Mouse (Mus musculus) midbrain, embryonic 16.5 days (tissue): Measurements from ENCODE around the gene Celf5. TPM values are rescaled to one million over a fixed set of nuclear protein-coding genes. Genes with fewer than 3 reads are reported as not detected.
A peak's percentile ranks its signal among the peaks of the same experiment; 100 is the strongest.

Experiments
- ATAC-seq: fragments of 200-750 bp; cut with Nextera tagmentation; 2 replicates; pipeline ENCODE4 v1.8.0; 2017; ENCODE audit warnings: moderate TSS enrichment
- H3K27ac ChIP-seq: fragments of 300-500 bp; sonication (generic); 2 replicates; pipeline ENCODE4 v1.5.1; 2014; ENCODE audit warnings: mild to moderate bottlenecking, low read length, mixed read lengths
- H3K27me3 ChIP-seq: fragments of 300-500 bp; sonication (generic); 2 replicates; pipeline ENCODE4 v1.6.1; 2014; ENCODE audit warnings: low read depth, low read length, mixed read lengths; ENCODE audit not compliant: control insufficient read depth, insufficient read depth
- H3K36me3 ChIP-seq: fragments of 300-500 bp; sonication (generic); 2 replicates; pipeline ENCODE4 v1.6.1; 2014; ENCODE audit warnings: mild to moderate bottlenecking, low read length, moderate library complexity, mixed read lengths; ENCODE audit not compliant: control insufficient read depth, insufficient read depth
- H3K4me1 ChIP-seq: fragments of 300-500 bp; sonication (generic); 2 replicates; pipeline ENCODE4 v1.6.1; 2014; ENCODE audit warnings: mild to moderate bottlenecking, low read length, mixed read lengths; ENCODE audit not compliant: control insufficient read depth, insufficient read depth
- H3K4me2 ChIP-seq: fragments of 300-500 bp; sonication (generic); 2 replicates; pipeline ENCODE4 v1.6.1; 2014; ENCODE audit warnings: mild to moderate bottlenecking, low read length, mixed read lengths
- H3K4me3 ChIP-seq: fragments of 300-500 bp; sonication (generic); 2 replicates; pipeline ENCODE4 v1.5.1; 2014; ENCODE audit warnings: low read depth, mild to moderate bottlenecking, low read length, moderate library complexity, mixed read lengths
- H3K9ac ChIP-seq: fragments of 300-500 bp; sonication (generic); 2 replicates; pipeline ENCODE4 v1.6.1; 2014; ENCODE audit warnings: low read depth, low read length, mixed read lengths
- H3K9me3 ChIP-seq: fragments of 300-500 bp; sonication (generic); replicated peaks from 2 replicates; pipeline ENCODE4 v1.6.1; 2014; ENCODE audit warnings: mild to moderate bottlenecking, low read length, mixed read lengths; ENCODE audit not compliant: control insufficient read depth, poor library complexity, severe bottlenecking
- WGBS: fragments of 180-500 bp; shearing (Covaris S2); extraction: QIAGEN DNeasy Blood & Tissue Kit; methylation state at CpG from one replicate; pipeline ENCODE4 v1.1.7; 2014; 5-methylcytosine and 5-hydroxymethylcytosine counted together
- polyA plus RNA-seq: library from polyadenylated mRNA; unstranded; fragments of >200 nt; fragmentation: Nextera tagmentation; extraction: Ambion mirVana; gene quantifications from 2 replicates; pipeline ENCODE4 v1.2.1, GENCODE M21; 2015

Gene Celf5
- polyA plus RNA-seq, 1 experiment from 2014 or later = 88.3 TPM

DNA sequence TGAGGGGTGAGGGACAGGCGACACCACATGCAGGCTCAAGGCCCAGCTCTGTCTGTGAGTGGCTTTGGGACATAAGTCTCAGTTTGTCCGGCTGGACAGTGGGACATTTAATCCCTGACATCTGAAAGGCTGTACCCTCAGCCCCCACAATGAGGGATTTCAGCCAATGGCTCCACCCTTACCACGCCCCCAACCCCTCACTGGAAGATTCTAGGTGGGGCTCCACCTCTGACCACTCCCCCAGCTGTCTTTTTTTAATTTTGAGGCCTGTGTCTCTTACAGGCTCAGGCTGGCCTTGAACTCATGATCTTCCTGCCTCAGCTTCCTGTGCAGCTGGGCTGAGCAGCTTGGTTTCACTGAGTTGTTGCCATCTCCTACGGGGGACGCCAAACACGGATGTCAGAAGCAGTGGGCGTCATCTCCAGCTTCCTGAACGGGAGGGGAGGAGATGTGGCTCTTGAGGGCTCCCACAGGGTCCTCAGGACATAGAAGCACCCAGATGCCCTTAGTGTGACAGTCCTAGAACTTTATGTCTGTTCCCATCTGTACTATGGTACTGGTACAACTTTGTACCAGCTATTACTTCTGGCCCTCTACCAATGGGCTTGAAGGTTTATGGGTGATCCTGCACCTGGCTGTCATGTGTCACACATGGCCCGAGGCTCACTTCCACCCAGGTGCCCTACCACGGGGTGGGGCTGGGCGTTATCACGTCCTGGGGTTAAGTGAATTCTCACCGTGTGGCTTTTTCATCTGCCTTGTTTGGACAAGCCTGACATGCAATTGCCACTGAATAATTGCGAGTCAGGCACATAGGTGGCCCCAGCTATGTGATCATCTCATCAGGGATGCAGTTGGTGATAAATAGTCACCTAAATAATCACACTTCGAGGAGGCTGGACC lies 47.9 kb downstream of the Celf5 start:
- Histone ChIP-seq H3K4me3 (no peak overlapping the region), H3K4me2 (no peak overlapping the region), H3K27ac (peak overlapping the region; percentile 66; the same call in 1 of the 2 replicates), H3K27me3 (no peaks in the 10 kb centered on the region; the same call in 1 of the 2 replicates), H3K9me3 (no peaks in the 10 kb centered on the region), H3K36me3 (no peaks in the 10 kb centered on the region), H3K9ac (0 out of 2 replicates have a peak overlapping the region, but pooled peaks have one; percentile 6), H3K4me1 (peaks cover 18% of the 10 kb centered on the region)
- no peak for ATAC-seq
- WGBS = 66% methylated on average over 15 of the region's 15 CpGs

DNA sequence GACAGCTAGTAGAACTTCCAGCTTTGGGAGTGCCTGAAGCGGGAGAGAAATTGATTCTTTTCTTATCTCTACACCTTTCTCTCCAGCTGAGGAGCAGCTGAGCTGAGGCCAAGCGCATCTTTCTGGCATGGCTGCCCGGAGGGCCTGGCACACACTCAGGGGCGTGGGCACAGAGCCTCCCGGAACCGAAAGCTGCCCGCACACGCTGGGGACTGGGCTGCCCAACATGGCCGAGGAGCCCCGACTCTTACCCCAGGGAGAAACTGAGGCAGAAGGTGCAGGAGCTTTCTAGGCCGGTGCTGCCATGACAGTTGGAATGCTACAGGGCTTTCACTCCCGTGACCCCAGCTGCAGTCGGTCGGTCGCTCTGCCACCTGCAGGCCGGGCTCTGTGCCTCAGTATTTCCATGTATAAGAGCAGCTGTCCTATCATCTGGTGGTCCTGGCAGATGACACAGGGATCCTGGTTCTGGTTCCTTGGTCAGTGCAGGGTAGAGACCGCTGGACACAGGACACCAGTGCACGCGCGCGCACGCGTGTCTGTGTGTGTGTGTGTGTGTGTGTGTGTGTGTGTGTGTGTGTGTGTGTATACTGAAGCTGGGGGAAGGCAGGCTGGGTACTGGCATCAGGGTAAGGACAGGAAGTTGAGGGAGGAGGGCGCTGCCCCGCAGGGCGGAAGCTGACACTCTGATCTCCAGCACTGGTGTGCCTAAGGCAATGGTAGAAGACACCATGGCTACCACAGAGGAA lies 48.8 kb downstream of the Celf5 start:
- Histone ChIP-seq H3K4me3 (no peak overlapping the region), H3K27ac (no peak overlapping the region), H3K4me1 (peaks cover 22% of the 10 kb centered on the region), H3K4me2 (no peak overlapping the region; the same call in 1 of the 2 replicates), H3K27me3 (no peaks in the 10 kb centered on the region; the same call in 1 of the 2 replicates), H3K36me3 (no peaks in the 10 kb centered on the region), H3K9me3 (no peaks in the 10 kb centered on the region), H3K9ac (peak overlapping the region; percentile 54; the same call in 1 of the 2 replicates)
- no peak for ATAC-seq
- WGBS = 72% methylated on average over 26 of the region's 26 CpGs

DNA sequence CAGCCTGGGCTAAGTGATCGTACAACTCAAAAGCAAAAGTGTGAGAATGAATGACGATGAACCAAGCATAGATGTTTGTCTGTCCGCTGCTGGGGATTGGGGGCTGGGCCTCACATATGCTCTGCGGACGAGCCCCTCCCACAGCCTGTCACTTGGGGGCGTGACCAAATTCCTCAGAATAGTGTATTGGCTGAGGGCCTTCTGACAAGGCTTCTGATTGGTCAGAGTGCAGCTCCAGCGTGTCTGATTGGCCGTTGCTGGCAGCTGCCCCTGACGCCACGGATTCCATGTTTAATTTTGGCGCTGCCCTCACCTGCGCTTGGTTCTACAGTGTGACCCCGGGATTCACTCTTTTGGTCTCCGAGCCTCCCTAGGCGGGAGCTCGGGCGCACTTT lies 49.6 kb downstream of the Celf5 start:
- Histone ChIP-seq H3K4me3 (peak overlapping the region; percentile 30), H3K4me2 (peak overlapping the region; percentile 61), H3K27ac (peak overlapping the region; percentile 50; the same call in 1 of the 2 replicates), H3K36me3 (no peaks in the 10 kb centered on the region), H3K4me1 (peaks cover 22% of the 10 kb centered on the region), H3K9ac (peak overlapping the region; percentile 54), H3K27me3 (peaks cover 3% of the 10 kb centered on the region), H3K9me3 (no peaks in the 10 kb centered on the region)
- WGBS = 5% methylated on average over 17 of the region's 17 CpGs
- ATAC-seq = peak; percentile 89

DNA sequence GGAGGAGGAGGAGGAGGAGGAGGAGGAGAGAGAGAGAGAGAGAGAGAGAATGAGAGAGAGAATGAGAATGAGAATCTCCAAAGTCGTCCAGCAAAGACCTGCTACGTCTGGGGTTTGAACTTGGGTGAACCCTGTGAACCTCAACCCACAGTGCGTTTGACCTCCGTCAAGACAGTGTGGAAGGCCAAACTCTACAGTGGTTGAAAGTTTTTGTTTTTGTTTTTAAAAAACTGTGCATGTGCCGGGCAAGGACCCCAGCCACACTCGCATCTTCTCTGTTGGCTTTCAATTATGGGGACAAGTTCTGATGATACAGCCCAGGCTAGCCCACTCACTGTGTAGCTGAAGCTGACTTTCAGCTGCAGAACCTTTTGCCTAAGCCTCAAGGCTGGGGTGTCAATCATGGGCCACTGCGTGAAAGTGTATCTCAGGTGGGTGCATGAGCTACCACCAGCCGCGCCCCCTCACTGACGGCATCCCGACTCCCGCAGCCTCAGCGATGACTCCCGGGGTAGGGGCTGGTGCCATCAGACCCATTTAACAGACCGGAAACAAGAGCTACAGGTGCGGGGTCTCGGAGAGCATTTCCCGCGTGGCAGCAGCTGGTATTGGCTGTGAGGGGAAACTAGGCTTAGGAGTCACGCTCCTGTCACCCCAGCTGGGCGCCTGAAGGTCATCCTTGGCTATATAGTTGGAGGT lies 50.2 kb downstream of the Celf5 start:
- peak overlapping the region; percentile 23 for H3K4me3 ChIP-seq
- H3K4me1 ChIP-seq = peaks cover 23% of the 10 kb centered on the region
- H3K27me3 ChIP-seq = peaks cover 7% of the 10 kb centered on the region
- peak overlapping the region; percentile 50; the same call in 1 of the 2 replicates for H3K27ac ChIP-seq
- no peaks in the 10 kb centered on the region for H3K36me3 ChIP-seq
- peak overlapping the region; percentile 61 for H3K4me2 ChIP-seq
- no peaks in the 10 kb centered on the region for H3K9me3 ChIP-seq
- H3K9ac ChIP-seq = peak overlapping the region; percentile 51
- peak; percentile 6 for ATAC-seq
- WGBS = 65% methylated on average over 21 of the region's 21 CpGs

DNA sequence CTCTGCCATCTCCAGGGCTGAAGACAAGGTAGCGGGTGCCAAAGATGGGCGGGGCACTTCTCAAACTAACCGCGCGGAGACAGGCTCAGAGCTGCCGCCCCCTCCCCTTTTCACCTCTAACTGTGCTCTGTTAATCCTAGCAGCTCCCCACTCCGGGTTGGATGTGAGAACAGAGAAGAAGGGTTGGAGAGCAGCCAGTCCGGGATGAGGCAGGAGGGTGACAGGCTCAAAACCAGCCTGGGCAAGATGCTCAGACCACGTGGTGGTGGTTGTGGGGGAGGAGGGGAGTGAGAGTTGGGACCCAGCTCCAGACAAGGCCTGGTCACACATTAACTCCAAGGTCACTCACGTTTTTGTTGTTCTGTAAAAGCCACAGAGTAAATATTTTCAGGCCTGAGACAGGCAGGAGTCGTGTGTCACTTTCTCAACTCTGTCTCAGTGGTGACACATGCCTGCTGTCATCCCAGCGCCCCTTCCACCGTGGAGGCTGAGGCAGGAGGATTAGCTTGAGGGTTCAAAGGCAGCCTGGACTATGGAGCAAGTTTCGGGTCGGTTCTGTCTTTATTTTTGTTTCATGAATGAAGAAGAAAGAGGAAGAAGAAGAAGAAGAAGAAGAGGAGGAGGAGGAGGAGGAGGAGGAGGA lies 50.9 kb downstream of the Celf5 start:
- peak overlapping the region; percentile 91 for H3K9ac ChIP-seq
- peak; percentile 0; the same call in 1 of the 2 replicates for ATAC-seq
- H3K36me3 ChIP-seq = no peaks in the 10 kb centered on the region
- peak overlapping the region; percentile 75 for H3K4me3 ChIP-seq
- H3K27ac ChIP-seq = peak overlapping the region; percentile 94
- peaks cover 8% of the 10 kb centered on the region for H3K27me3 ChIP-seq
- H3K9me3 ChIP-seq = no peaks in the 10 kb centered on the region
- WGBS = 11% methylated on average over 15 of the region's 15 CpGs
- H3K4me1 ChIP-seq = peaks cover 30% of the 10 kb centered on the region
- peak overlapping the region; percentile 89 for H3K4me2 ChIP-seq

DNA sequence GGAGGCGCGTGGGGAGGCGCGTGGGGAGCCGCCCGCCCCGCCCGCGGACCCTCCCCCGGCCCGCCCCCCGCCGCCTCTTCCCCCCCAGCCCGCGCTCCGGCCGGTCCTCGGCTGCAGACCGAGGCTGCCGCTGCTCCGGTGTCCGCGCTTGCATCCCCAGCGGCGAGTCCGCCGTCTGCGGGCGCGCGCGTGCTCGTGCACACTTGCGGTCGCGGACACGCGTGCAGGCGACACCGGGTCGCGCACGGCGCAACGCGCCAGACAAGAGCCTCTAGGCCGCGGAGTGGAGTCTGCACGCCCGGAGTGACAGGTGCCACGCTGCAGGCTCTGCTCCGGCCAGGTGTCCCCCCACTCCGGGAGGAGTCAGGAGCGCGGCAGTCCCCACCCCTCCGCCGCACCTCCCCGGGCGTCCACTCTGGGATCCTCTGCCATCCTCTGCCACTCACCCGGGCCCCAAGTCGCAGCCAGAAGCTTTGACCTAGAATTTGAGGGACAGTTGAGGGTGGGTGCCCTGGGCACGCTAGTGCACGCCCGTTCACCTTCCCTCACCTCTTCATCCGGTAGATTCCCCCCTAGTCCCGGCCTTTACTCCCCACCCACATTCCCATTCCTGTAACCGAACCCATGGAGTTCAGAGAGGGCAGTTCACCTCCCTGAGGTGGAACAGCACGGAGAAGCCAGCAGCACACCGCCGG lies 51.5 kb downstream of the Celf5 start:
- Histone ChIP-seq H3K27me3 (peaks cover 8% of the 10 kb centered on the region), H3K36me3 (no peaks in the 10 kb centered on the region), H3K9ac (peak overlapping the region; percentile 91), H3K27ac (peak overlapping the region; percentile 94), H3K4me2 (peak overlapping the region; percentile 89), H3K9me3 (no peaks in the 10 kb centered on the region), H3K4me1 (peaks cover 36% of the 10 kb centered on the region), H3K4me3 (peak overlapping the region; percentile 75)
- WGBS = 2% methylated on average over 43 of the region's 70 CpGs
- 0 out of 2 replicates have a peak, but pooled peaks have one; percentile 8 for ATAC-seq

DNA sequence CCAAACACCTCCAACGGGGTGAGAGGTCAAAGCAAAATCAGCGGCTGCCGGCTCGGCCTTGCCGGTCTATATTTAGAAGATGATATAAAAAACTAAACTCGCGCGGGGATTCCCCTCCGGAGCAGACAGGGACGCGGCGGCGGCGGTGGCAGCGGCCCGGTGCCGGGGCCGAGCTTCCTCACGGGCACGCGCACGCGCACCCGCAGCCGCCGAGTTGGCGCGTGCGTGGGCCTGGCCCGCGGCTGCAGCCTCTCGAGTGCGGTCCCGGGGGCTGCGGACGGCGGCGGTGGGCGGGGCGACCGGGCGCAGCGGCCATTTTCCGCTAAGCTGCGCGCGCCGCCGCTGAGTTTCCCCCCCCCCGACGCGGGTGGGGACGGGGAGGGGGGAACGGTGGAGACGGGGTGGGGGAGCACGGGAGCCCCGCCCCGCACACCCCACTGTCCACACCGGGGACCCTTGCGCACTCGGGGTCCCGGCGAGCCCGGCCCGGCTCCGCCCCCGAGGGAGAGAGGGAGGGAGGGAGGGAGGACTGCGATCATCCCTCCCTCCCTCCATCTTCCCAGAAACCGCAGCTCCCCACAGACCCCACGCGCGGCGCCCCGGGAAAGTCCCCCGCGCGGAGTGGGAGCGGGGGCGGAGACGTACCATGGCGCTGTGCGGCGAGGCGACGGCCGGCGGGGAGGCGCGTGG lies 52.2 kb downstream of the Celf5 start:
- H3K9me3 ChIP-seq = no peaks in the 10 kb centered on the region
- peak overlapping the region; percentile 89 for H3K4me2 ChIP-seq
- H3K9ac ChIP-seq = peak overlapping the region; percentile 91
- peaks cover 43% of the 10 kb centered on the region for H3K4me1 ChIP-seq
- no peaks in the 10 kb centered on the region for H3K36me3 ChIP-seq
- H3K27me3 ChIP-seq = peaks cover 13% of the 10 kb centered on the region
- peak overlapping the region; percentile 94 for H3K27ac ChIP-seq
- peak overlapping the region; percentile 75 for H3K4me3 ChIP-seq
- WGBS = under 1% methylated on average over 63 of the region's 89 CpGs
- ATAC-seq = no peak; the same call in 1 of the 2 replicates
